Mouse (Mus musculus) A20 (cell line): Measurements from ENCODE around the gene Zfp526.
A peak's percentile ranks its signal among the peaks of the same experiment; 100 is the strongest.

Experiments
- DNase-seq: peaks from one replicate; pipeline ENCODE4 v3.0.0-alpha.2; 2011; ENCODE audit warnings: low read depth, low spot score

The Zfp526 gene

DNA sequence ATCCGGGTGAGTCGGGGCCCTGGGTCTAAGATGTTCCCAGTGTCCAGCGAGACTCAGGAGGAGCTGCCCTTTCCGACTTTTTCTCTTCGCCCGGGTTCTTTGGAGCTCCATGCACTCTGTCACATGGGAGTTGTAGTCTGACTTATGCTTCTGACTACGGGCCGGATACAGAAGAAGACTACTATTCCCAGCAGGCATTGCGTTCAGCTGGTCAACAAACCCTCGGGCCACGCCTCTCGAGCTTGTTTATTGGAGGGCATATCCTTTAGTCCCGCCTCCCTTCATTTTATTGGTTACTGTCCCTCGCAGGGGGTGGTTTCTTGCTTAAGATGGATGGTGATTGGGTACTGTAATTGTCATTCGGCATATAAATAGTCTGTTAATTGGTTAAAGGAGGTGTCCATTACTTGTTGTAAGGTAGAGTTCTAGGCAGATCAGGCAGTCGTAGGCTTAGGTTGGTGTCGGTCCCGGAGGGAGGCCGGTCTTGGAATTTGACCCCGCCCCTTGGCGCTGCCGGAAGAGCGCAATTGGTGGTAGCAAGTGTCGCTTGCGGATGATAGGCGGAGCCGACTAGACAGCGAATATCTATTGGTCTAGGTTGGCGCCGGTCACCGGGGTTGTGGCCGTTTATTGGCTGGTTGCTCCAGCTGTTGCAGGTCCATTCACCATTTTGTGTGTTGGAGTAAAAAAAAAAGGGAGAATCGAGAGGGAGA lies 46.7 kb downstream of the Zfp526 start:
- DNase-seq = peak; percentile 100

DNA sequence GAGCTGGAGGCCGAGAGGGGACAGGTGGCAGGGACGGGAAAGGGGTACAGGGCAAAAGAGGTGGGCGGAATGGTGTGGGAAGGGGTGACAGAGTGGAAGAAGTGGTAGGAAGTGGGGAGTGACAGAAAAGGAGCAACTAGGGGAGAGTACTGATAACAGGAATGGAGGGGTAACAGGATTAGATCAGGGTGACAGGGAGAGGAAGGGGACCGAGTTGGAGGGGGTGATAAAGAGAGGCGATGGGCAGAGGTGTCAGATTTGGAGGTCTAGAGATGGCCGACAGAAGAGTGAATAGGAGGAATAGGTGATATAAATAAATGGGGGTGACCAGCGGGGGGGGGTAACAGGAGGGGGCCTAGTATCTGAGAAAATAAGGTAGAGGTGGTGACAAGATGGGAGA lies 47.4 kb downstream of the Zfp526 start:
- no peak for DNase-seq

DNA sequence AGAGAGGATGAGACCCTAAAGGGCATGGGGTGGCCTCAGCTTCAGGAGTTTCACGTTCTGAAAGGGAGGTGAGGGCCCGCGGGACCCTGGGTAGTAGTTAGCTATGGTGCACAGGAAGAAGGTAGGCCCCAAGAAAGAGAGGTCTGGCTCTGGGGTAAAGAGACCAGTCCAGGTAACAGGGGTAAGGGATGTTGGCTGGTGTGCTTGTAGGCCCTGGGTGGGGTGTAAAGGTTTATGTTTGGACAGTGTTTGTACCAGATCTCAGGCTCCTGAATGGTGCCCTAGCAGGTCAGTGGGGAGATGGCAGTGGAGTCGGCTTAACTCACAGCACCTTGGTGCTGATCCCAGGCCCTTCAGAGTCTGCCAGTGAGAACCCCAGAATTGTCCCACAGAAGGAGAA lies 47.8 kb downstream of the Zfp526 start:
- DNase-seq = peak; percentile 57

DNA sequence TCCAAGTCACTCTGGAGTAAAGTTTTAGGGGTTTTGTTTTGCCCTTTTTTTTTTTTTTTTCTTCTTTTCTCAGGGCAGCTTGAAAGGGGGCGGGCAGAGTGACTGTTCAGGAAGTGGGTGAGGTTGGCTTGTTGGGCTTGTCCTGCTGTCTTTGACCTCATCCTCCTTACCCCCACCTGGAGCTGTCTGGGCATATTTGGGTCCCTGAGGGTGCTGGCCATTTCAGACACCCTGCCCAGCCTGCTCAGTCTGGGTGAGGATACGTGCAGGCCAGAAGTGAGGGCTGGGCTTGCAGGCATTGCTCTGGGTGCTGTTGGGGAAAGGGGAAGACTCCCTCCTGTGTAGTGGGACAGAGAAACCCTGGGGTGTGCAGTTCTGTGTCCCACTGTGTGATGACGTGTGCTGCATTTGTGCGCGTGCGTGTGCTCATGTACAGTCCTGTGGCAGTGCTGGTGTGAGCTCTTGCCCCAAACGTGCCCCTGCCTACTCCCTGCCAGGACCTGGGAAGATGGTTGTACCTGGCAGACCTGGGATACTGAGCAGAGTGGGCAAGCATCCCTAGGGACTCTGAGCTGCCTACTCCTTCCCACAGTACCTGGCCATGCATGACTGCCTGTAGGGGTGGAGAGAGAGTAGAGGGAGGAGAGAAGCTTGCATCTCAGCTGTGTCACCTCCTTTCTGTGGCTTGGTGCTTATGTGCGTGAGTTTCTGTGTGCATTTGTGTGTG lies 48.5 kb downstream of the Zfp526 start:
- DNase-seq = peak; percentile 72

DNA sequence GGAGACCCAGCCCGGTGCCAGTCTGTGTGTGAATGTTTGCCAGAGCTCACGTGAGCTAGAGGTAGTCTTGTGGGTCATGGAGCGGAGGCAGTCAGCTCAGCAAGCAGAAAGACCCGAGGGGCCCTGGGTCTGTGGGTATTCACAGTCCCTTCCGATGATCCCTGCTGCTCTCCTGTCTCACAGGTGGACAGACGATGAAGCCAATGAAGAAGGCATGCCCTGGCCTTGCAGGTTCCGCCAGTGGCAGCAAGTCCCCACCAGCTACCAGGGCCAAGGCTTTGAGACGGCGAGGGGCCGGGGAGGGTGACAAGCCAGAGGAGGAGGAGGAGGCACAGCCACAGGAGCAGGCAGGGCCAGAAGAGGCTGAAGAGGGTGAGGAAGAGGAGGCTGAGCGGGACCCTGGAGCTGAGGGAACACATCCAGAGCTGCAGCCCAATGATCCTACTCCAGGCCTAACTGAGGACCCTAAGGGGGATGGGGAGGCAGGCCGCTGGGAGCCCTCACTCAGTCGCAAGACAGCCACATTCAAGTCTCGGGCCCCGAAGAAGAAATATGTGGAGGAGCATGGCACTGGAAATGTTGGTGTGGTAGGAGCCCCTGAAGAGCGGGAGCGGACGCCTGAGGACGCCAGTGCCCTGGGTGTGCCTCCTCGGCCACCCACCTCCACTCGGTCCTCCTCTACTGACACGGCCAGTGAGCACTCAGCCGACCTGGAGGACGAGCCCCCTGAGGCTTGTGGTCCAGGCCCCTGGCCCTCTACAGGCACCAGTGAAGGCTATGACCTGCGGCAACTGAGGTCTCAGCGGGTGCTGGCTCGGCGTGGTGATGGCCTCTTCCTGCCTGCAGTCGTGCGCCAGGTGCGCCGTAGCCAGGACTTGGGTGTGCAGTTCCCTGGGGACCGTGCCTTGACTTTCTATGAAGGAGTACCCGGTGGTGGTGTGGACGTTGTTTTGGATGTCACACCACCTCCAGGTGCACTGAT lies 49.7 kb downstream of the Zfp526 start:
- no peak for DNase-seq

DNA sequence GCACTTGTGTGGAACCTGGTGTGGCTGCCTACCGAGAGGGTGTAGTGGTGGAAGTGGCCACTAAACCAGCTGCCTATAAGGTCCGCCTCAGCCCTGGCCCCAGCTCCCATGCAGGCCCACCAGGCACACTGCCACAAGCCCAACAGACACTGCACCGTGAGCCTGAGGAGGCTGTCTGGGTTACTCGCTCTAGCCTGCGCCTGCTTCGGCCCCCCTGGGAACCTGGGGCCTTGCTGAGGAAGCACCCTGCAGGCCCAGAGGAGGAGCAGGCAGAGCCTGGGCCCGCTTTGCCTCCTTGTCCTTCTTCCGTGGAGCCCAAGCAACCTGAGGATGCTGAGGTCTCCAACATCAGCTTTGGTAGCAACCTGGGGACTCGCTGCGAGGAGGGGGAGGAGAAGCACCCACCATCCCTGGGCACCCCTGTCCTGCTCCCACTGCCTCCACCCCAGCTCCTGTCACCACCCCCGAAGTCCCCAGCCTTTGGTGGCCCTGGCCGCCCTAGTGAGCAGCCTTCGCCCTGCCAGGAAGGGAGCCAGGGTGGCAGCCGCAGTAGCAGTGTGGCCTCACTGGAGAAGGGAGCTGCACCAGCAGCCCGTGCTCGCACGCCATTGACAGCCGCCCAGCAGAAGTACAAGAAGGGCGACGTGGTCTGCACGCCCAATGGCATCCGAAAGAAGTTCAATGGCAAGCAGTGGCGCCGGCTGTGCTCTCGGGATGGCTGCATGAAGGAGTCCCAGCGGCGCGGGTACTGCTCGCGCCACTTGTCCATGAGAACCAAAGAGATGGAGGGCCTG lies 50.6 kb downstream of the Zfp526 start:
- DNase-seq = no peak

DNA sequence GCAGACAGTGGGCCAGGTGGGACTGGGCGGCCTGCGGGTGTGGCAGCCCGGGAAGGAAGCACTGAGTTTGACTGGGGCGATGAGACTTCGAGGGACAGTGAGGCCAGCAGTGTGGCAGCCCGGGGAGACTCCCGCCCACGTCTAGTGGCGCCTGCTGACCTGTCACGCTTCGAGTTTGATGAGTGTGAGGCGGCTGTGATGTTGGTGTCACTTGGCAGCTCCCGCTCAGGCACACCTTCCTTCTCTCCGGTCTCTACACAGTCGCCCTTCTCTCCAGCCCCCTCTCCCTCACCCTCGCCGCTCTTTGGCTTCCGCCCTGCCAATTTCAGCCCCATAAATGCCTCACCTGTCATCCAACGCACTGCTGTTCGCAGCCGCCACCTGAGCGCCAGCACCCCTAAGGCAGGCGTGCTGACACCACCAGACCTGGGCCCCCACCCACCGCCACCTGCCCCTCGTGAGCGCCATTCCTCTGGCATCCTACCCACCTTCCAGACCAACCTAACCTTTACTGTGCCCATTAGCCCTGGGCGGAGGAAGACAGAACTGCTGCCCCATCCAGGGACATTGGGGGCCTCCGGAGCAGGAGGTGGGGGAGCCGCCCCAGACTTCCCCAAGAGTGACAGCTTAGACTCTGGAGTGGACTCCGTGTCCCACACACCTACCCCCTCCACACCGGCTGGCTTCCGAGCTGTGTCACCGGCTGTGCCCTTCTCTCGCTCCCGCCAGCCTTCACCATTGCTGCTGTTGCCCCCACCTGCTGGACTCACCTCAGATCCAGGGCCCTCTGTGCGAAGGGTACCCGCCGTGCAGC lies 51.4 kb downstream of the Zfp526 start:
- no peak for DNase-seq

DNA sequence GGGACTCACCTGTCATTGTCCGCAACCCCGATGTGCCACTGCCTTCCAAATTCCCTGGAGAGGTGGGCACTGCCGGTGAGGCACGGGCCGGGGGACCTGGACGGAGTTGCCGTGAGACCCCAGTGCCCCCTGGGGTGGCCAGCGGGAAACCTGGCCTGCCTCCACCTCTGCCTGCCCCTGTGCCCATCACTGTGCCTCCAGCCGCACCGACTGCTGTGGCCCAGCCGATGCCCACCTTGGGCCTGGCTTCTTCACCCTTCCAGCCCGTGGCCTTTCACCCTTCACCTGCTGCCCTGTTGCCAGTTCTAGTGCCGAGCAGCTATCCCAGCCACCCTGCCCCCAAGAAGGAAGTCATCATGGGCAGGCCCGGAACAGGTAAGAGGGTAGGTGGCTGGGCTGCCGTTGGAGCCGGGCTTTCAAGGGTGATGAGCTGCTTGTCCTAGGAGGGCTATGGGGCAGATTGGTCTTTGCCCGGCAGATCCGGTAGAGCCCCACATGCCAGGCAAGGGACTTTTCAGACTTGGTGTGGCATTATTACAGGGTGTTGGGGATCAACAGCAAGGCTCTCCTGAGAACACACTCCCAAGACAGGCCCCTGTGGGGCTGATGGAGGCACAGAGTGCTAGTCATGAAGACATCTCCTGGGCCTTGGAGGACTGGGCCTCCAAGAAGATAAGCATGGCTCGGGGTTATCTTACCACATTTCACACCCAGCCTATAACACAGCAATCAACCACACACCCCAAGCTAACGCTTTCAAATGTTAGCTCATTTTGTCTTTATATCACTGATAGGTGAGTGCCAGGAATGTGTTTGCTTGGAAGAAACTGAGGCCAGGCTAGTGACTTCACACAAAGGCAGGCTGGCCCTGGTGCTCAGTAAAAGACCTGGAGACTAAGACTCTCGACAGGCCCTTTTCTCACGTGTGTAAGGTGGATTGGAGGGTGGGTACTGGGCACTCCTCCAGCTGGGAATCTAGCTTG lies 52.3 kb downstream of the Zfp526 start:
- DNase-seq = no peak

DNA sequence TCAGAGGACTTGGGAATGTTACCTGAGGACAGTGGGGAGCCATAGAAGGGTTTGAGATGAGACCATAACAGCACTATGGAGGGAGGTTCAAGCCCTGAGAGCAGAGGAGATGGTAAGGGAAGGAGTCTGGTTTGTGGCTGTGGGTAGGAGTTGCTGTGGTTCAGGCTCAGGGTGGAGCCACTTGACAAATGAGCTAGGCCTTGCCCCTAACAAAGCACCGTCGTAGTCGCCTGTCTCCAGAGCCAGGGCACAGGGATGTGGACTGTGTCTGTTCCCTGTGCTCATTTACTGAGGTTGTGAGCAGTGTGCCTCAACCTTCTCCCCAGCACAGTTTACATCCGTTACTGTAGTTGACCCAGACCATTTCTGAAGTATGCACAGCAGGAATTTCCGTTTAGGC lies 53.3 kb downstream of the Zfp526 start:
- no peak for DNase-seq

DNA sequence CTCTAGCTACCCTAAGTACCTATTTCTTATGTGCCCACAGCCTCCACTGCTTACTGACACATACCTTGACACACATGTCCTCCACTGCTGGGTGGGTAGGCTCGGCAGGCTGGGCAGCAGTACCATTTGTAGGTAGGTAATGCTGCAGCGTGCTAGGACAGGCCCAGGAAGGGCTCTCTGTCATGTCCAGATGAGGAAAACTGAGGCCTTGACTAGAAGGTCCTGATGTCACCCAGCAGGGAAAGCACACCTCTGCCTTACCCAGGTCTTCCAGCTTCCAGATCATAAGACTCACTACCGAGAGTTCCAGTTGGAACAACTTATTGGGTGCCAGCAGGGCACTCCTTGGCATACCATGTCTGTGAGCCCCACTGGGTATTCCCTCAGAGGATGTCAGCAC lies 53.8 kb downstream of the Zfp526 start:
- DNase-seq = no peak

DNA sequence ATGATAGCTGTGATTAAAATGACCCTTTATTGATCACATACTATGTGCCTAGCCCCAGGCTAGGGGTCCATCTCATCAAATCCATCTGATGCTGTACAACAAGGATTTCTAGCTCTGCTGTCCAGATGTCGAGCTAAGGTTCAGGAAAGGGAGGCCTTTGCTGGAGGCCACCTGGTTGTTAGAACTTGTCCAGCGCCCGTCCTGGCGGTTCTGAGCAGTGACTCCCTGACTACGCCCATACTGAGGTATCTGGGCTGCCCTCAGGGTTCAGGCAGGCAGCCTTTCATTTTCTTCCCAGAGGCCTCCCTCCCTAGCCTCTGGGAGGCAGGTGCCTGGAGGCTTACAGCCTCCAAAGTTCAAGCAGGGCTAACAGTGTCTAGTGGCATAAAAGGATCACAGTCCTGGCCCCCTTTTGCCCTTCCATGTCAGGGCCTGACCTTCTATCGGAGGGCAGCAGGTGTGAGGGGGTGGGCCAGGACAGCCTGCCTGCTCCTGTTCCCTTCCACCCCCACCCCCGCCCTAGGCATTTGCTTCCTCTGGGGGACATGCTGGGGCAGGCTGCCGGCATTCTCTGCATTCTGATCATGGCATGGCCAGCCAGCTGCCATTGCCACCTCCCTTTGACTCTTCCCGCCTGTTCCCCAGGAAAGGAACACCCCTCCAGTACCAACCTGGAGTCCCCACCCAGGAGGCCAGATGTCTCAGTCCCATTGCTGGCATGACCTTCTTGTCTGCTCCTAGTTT lies 54.5 kb downstream of the Zfp526 start:
- no peak for DNase-seq
